Mouse (Mus musculus): Measurements from ENCODE around the gene Srp68. TPM values are rescaled to one million over a fixed set of nuclear protein-coding genes. Genes with fewer than 3 reads are reported as not detected.
"Not testable (repeated sequence)": the region's sequence is repeated elsewhere in the genome, so short reads cannot be mapped to it uniquely, and the experiment has no call there.

Srp68 gene
- total RNA-seq, 2 experiments from 2014 or later = 60.5 to 61.7 TPM

- DNase-seq = no peak
Measured at GRCm38 (mm10) chr11:116282912-116283521, 9.0 kb upstream of the Srp68 start.

GRCm38 (mm10) chr11:116282089-116282488 is 8.1 kb upstream of the Srp68 start:
- DNase-seq = no peak

GRCm38 (mm10) chr11:116281671-116282070 is 7.7 kb upstream of the Srp68 start:
- no peak for DNase-seq

GRCm38 (mm10) chr11:116280751-116281663 is 7.0 kb upstream of the Srp68 start, which contains the start of gene Galr2:
TSS of gene Galr2 (plus strand) at chr11:116280939.
- no peak for DNase-seq

- DNase-seq = not testable (repeated sequence)
Measured at GRCm38 (mm10) chr11:116277184-116277583, 3.2 kb upstream of the Srp68 start.

- no peak for DNase-seq
Measured at GRCm38 (mm10) chr11:116273469-116274044, 460 bp downstream of the Srp68 start.

GRCm38 (mm10) chr11:116272589-116273468 is 1.2 kb downstream of the Srp68 start:
- DNase-seq = no peak

GRCm38 (mm10) chr11:116269560-116269959 is 4.5 kb downstream of the Srp68 start:
- no peak for DNase-seq

GRCm38 (mm10) chr11:116268313-116268712 is 5.7 kb downstream of the Srp68 start:
- DNase-seq = no peak

GRCm38 (mm10) chr11:116267637-116268036 is 6.4 kb downstream of the Srp68 start:
- no peak for DNase-seq

GRCm38 (mm10) chr11:116265850-116266249 is 8.2 kb downstream of the Srp68 start:
- DNase-seq = no peak

GRCm38 (mm10) chr11:116265352-116265751 is 8.7 kb downstream of the Srp68 start:
- DNase-seq = no peak

GRCm38 (mm10) chr11:116260259-116260658 is 13.8 kb downstream of the Srp68 start:
- DNase-seq = no peak

GRCm38 (mm10) chr11:116259461-116259860 is 14.6 kb downstream of the Srp68 start:
- no peak for DNase-seq

- no peak for DNase-seq
Measured at GRCm38 (mm10) chr11:116255982-116256675, 17.9 kb downstream of the Srp68 start.

- DNase-seq = no peak
Measured at GRCm38 (mm10) chr11:116255090-116255981, 18.7 kb downstream of the Srp68 start.

- DNase-seq = no peak
Measured at GRCm38 (mm10) chr11:116254627-116255026, 19.4 kb downstream of the Srp68 start.

GRCm38 (mm10) chr11:116253076-116253600 is 20.9 kb downstream of the Srp68 start:
- no peak for DNase-seq

GRCm38 (mm10) chr11:116250898-116251297 is 23.1 kb downstream of the Srp68 start:
- DNase-seq = no peak

GRCm38 (mm10) chr11:116247502-116248222 is 26.4 kb downstream of the Srp68 start:
- DNase-seq = no peak

All from heart, postnatal 4 days (tissue).